Mouse (Mus musculus): ENCODE measurements around the gene Rpusd3.
A peak's percentile ranks its signal among the peaks of the same experiment; 100 is the strongest.

Gene Rpusd3

DNA sequence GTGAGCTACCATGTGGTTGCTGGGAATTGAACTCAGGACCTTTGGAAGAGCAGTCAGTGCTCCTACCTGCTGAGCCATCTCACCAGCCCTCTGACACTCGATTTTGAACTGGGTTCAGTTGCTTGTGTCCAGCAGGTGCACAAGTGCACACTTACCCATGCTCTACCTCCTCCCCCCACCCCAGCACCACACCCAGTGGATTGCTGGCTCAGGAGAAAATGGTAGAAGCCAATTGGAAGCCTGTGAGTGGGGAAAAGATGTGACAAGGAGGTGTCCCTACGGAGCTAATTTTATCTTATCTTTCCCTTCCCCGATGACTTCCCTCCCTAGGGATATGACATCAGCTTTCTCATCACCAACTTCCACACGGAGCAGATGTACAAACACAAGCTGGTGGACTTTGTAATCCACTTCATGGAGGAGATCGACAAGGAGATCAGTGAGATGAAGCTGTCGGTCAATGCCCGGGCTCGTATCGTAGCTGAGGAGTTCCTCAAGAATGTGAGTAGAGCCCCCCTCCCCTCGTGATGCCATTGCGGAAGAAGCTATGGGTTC lies 33.9 kb downstream of the Rpusd3 start:
- no peak for DNase-seq (ENCODE audit: low spot score in 2 of 2)

DNA sequence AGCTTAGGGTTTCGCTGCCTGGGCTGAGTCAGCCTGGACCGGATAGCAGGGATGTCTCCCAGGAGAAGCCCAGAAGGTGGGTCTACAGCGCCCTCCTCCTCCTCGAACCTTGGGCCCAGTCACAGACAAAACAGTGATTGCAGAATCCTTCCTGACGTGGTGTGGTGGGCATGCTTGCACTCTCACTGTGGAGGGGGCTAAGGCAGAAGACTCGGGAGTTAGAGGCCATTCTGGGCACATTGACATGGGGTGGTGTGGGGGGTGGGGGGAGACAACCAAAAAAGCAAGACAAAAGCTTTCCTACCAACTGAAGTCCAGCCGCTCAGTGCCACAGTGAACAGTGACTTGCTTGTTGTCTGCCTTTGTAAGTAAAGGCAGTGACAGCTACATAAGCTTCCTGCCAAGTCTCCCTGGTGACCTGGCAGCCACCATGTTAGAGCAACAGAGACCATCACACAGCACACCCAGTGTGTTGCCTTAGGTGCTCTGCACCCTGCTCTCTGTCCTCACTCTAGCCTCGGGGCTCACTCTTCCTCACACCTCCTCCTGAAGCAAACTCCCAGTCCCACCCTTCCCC lies 34.7 kb downstream of the Rpusd3 start:
- DNase-seq (ENCODE audit: low spot score in 2 of 2), result no peak

- DNase-seq (ENCODE audit: low spot score in 2 of 2), result no peak
Measured at GRCm38 (mm10) chr6:113380480-113380879, 38.7 kb downstream of the Rpusd3 start.

DNA sequence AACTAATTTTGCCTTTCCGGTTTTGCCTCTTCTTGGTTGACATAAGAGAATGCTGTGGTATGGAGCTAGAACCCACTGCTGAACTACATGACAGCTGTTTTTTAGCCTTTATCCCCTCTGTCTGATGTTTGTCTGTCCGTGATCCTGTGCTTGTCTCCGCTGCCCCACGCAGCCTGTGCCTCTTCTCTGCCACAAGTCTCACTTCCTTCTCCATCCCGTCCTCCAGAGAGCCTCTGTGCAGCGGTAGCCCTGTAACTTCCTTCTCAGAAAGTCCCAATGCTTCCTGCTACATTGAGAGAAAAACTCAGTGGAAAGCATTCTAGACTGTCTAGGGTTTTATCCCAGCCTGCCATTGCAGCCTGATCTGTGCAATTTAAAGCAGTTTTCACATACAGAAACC lies 39.9 kb downstream of the Rpusd3 start:
- DNase-seq (ENCODE audit: low spot score in 2 of 2), result no peak

DNA sequence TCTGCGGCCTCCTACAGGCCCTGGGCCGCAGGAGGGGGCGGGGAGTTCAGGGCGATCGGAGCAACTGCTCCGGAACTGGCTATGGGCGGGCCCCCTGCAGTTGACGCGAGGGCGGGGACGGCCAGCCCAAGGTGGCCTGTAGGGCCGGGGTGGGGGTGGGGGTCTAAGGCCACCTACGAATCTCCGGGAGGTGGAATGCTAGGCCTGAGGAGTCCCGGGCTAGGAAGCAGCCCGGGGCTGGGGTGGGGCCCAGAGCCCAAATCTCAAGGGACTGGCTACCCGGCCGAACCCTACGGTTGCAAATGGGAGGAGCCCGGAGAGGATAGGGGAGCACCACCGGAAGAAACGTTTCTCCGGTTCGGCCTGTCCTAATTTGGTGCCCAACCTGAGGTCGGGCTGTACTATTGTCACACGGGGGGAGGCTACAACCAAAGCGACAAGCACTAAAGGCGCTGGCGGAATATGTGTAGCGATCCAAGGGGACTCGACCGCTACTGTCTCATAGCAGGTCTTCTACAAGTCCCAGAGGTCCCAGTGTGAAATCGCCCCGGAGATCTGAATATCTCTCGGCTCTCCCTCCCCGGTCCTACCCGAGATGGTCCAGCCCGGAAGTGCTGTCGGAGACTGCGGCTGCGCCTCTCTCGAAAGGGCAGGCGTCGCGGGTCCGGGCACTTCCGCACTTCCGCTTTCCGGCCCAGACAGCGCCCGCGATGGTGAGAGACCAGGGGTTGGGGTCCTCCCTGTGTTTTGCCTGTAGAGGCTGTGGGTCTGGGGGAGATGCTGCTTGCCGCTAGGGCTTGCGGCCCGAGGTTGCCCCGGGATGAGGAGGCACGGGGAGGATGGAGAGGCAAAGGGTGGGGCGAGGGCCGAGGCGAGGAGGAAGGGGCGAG lies 41.4 kb downstream of the Rpusd3 start, which contains the start of the genes Tada3 and Arpc4:
Tada3 (minus strand) TSS at position 388 of the 890 bp plus-strand sequence.
Arpc4 (plus strand) TSS at position 620 of the 890 bp plus-strand sequence.
- peak; percentile 92 to 96 for DNase-seq (ENCODE audit: low spot score in 2 of 2)

DNA sequence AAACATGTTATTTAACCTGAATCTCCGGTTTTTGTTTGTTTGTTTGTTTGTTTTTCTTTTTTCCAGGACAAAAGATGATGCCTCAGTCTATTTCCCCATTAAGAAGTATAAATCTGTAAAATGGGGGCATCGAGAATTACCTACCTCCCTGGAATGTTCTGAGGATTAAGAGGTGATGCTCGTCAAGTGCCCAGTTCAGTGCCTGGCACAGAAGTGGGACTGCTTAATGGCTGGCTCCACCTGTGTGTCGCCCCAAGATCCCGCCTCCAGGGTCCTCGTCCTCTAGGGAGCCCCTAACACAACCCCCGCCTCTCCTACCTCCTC lies 42.0 kb downstream of the Rpusd3 start:
- no peak for DNase-seq (ENCODE audit: low spot score in 2 of 2)

DNA sequence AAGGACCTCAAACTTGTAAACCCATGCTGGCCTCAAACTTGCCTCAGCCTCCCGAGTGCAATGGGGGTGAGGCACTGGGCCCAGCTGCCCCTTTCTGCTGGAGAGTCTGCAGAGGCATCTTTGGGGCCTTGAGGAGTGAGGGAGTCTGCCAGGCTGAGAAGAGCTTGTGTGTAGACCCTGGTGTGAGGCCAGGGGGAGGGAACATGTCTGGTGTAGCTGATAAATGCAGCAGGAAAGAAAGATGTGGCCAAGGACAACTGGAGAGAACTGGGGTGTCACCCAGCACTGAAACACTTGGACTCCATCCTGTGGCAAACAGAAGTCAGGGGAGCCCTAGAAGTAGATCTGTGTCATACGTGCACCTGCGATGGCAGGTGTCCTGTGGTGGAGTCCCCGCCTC lies 45.6 kb downstream of the Rpusd3 start:
- DNase-seq (ENCODE audit: low spot score in 2 of 2), result peak in 1 of 2 experiments; percentile 28

DNA sequence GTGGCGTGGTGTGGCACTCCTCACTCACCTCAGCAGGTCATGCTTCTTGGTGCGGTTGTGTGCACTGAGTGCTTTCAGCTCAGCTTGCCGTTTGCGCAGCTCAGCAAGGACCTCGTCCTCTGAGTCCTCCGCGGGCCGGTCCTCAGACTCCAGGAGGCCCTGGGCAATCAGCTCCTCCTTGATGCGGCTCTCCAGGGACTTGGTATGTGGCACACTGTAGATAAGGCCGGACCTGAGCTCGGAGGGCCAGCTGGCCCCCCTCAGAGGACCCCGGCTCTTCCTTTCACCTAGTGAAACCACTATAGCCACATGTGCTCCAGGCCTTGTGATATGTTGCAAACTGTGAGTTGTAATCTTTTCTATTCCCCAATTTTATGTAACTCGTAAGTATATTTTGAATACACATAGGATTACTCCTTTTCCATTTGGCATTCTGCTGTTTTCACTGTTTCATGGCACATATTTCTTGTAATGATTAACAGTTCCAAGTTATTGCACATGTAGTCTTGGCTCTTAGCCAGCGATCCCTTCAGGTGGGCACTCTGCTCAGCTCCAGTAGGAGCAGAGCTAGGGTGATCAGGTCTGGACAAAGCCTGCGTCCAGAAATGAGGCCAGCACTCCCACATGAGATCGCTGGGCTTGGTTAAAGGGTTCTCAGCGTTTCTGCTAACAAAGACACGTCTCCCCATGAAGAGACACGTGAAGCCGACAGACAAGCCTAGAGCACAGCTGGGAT lies 48.8 kb downstream of the Rpusd3 start:
- DNase-seq (ENCODE audit: low spot score in 2 of 2), result no peak

- no peak for DNase-seq (ENCODE audit: low spot score in 2 of 2)
Measured at GRCm38 (mm10) chr6:113368577-113368976, 50.6 kb downstream of the Rpusd3 start.

- DNase-seq (ENCODE audit: low spot score in 2 of 2), result no peak
Measured at GRCm38 (mm10) chr6:113368124-113368523, 51.0 kb downstream of the Rpusd3 start.

DNA sequence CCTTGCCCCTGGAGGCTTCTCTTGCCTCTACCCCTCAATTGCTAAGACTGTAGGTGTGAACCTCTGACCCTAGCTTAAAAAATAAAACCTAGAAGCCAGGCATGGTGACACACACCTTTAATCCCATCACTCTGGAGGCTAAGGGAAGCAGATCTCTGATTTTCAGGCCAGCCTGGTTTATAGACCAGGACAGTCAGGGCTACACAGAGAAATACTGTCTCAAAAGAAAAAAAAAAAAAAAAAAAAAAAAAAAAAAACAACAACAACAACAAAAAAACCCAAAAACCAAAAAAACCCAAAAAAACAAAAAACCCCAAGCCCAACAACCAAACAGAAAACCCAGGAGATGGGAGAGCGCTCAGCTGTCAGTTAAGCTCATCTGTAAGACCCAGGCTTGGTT lies 51.6 kb downstream of the Rpusd3 start:
- DNase-seq (ENCODE audit: low spot score in 2 of 2), result no peak

DNA sequence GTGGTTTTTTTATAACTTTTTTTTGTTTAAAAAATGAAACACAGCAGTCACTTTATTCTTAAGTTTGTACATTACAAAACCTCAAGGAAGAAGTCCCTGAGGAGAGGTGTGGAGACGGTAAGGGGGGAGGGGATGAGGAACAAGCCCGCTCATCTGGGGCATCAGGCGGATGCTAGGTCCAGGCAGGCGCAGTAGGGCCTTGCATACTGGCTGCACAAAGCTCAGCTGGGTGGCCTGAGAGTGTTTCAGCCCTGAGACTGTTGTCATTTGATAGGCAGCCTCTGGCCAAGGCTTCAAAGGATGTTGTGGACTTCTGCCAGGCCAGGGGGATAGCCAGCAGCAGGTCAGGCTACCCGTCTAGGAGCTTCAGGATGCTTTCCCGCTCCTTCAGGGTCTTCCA lies 52.5 kb downstream of the Rpusd3 start:
- DNase-seq (ENCODE audit: low spot score in 2 of 2), result no peak
